Comparison of ENCODE assay signal across 11 mouse cellular contexts in the genomic region with DNA sequence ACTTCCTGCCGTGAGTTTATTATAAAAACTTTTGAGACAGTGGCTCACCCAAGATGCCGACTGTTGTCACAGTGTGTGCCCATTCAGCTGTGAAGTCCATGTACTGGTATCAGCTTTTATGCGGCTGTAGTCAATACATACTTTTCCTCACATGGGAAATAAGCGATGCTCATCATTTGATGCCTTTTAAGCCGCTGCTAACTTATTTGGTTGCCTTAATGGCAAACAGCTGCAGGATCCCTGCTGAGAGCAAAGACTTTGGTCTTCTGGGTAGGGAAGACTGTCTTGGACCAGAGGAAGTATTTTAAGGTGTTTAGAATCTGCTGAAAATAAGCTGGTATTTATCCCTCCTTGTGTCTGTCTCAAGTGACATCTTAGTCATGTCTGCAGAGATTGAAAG. TPM values are rescaled to one million over a fixed set of nuclear protein-coding genes. Genes with fewer than 3 reads are reported as not detected.
A peak's percentile ranks its signal among the peaks of the same experiment; 100 is the strongest.
DNase-seq lines count a peak whose midpoint lies in the region; ATAC-seq lines count a peak whose summit lies in the region.
"Had no signal": no experiment of that assay in that cellular context is flagged by ENCODE, and none has a peak within 500 bp of the region (broad histone marks: within the 10 kb centered on the region; RNA-seq: fewer than 3 reads in every experiment).

No protein-coding gene starts in this region.

- 69% methylated on average over 5 of the region's 5 CpGs for WGBS in heart, embryonic 16.5 days
- WGBS in forebrain, embryonic 14.5 days: 44% methylated on average over 5 of the region's 5 CpGs
- 19% methylated on average over 5 of the region's 5 CpGs for WGBS in limb, embryonic 13.5 days

- intact Hi-C loops in heart, postnatal 25 days (cut with DNase I): loop anchor here (2.0 to 10.0 kb wide), 4 partner anchors 175 to 572 kb away; no protein-coding TSS in a partner anchor

- peaks cover 13% of the 10 kb centered on the region for H3K4me1 ChIP-seq in heart, embryonic 16.5 days (ENCODE audit: control insufficient read depth, insufficient read depth, low read length)
- H3K4me1 ChIP-seq in forebrain, embryonic 14.5 days (ENCODE audit: control insufficient read depth, insufficient read depth, low read length): peaks cover 7% of the 10 kb centered on the region; the same call in 1 of the 2 replicates
- peaks cover 23% of the 10 kb centered on the region for H3K4me1 ChIP-seq in limb, embryonic 13.5 days

- H3K36me3 ChIP-seq in heart, embryonic 16.5 days (ENCODE audit: control insufficient read depth, insufficient read depth): no peaks in the 10 kb centered on the region
- H3K36me3 ChIP-seq in forebrain, embryonic 14.5 days (ENCODE audit: control insufficient read depth, insufficient read depth, low read length): no peaks in the 10 kb centered on the region
- H3K36me3 ChIP-seq in limb, embryonic 13.5 days: no peaks in the 10 kb centered on the region
- H3K36me3 ChIP-seq: liver, embryonic 15.5 days had no signal

- peak overlapping the region; percentile 69; the same call in 1 of the 2 replicates for H3K4me3 ChIP-seq in heart, embryonic 16.5 days (ENCODE audit: low read length)
- peak overlapping the region; percentile 57; the same call in 1 of the 2 replicates for H3K4me3 ChIP-seq in forebrain, embryonic 14.5 days (ENCODE audit: low read depth, low read length)
- H3K4me3 ChIP-seq in limb, embryonic 13.5 days: peak overlapping the region; percentile 77
- H3K4me3 ChIP-seq: liver, embryonic 15.5 days had no signal

- ATAC-seq in heart, embryonic 16.5 days (replicated peaks; ENCODE audit: extremely low read depth, insufficient read depth, low FRiP score): no peak
- no peak for ATAC-seq in forebrain, embryonic 14.5 days
- ATAC-seq in limb, embryonic 13.5 days (ENCODE audit: low FRiP score, low read depth): no peak
- ATAC-seq in megakaryocyte, adult 5-6 weeks (ENCODE audit: poor library complexity, severe bottlenecking): no peak
- ATAC-seq: inflammation-experienced regulatory T-cells, adult 6 months had no signal

- H3K9me3 ChIP-seq in heart, embryonic 16.5 days (replicated peaks; ENCODE audit: control insufficient read depth, low read length): no peaks in the 10 kb centered on the region
- no peaks in the 10 kb centered on the region for H3K9me3 ChIP-seq in forebrain, embryonic 14.5 days (replicated peaks; ENCODE audit: control insufficient read depth, low read length)
- no peaks in the 10 kb centered on the region for H3K9me3 ChIP-seq in limb, embryonic 13.5 days
- H3K9me3 ChIP-seq: liver, embryonic 15.5 days had no signal

- no peaks in the 10 kb centered on the region for H3K27me3 ChIP-seq in heart, embryonic 16.5 days (ENCODE audit: control insufficient read depth, insufficient read depth, low read length)
- H3K27me3 ChIP-seq in forebrain, embryonic 14.5 days (replicated peaks; ENCODE audit: control insufficient read depth, insufficient read depth, low read length): no peaks in the 10 kb centered on the region
- no peaks in the 10 kb centered on the region for H3K27me3 ChIP-seq in limb, embryonic 13.5 days

- no peak for DNase-seq in heart, postnatal 25 days (ENCODE audit: low spot score)
- DNase-seq in embryo, embryonic 10.5 days (ENCODE audit: low spot score): peak; percentile 43
- DNase-seq in forebrain, embryonic 14.5 days (ENCODE audit: low spot score): no peak
- no peak for DNase-seq in right cerebral cortex, postnatal 14 days
- DNase-seq in natural killer cell, adult 2 months (ENCODE audit: low spot score in 2 of 2): no peak
- DNase-seq: thymus, adult 2 months had no signal

- no peak overlapping the region for H3K27ac ChIP-seq in heart, embryonic 16.5 days (ENCODE audit: low read length)
- H3K27ac ChIP-seq in forebrain, embryonic 14.5 days (ENCODE audit: low read depth, low read length): no peak overlapping the region
- no peak overlapping the region for H3K27ac ChIP-seq in limb, embryonic 13.5 days
- H3K27ac ChIP-seq: liver, embryonic 15.5 days had no signal

- H3K4me2 ChIP-seq in heart, embryonic 16.5 days (ENCODE audit: low read depth, low read length): peak overlapping the region; percentile 94
- peak overlapping the region; percentile 99 for H3K4me2 ChIP-seq in forebrain, embryonic 14.5 days (ENCODE audit: low read length)
- peak overlapping the region; percentile 89 for H3K4me2 ChIP-seq in limb, embryonic 13.5 days (replicated peaks)

- H3K9ac ChIP-seq in heart, embryonic 16.5 days (ENCODE audit: low read length): peak overlapping the region; percentile 27; the same call in 1 of the 2 replicates
- H3K9ac ChIP-seq in forebrain, embryonic 14.5 days (ENCODE audit: low read length): no peak overlapping the region
- H3K9ac ChIP-seq in limb, embryonic 13.5 days: peak overlapping the region; percentile 5; the same call in 1 of the 2 replicates
- H3K9ac ChIP-seq: liver, embryonic 15.5 days had no signal

RNA-seq across cellular contexts. Expression of gene Sema5a, which starts 2.7 kb away (rescaled TPM):
- polyA plus RNA-seq in heart, embryonic 16.5 days (2015; fragmentation: Nextera tagmentation; extraction: Ambion mirVana): 7.4 and 8.7 TPM in 2 replicates
- total RNA-seq in heart, postnatal 25 days (2021): 1 to 10 TPM; 8.6 to 9.6 TPM
- polyA plus RNA-seq in forebrain, embryonic 14.5 days (2014; fragmentation: Nextera tagmentation; extraction: Ambion mirVana): 10.1 and 10.8 TPM in 2 replicates
- 39.4 and 42.2 TPM in 2 replicates for polyA plus RNA-seq in limb, embryonic 13.5 days (2015; fragmentation: Nextera tagmentation; extraction: Ambion mirVana)
- total RNA-seq in megakaryocyte, adult 5-6 weeks (2015): 0.02 and 0.04 TPM in 2 replicates
- 0.07 and 0.12 TPM in 2 replicates for total RNA-seq in megakaryocyte, adult 5-6 weeks (2017)
- polyA plus RNA-seq: inflammation-experienced regulatory T-cells, adult 6 months had no signal
